Mouse (Mus musculus): ENCODE data around the gene Rbp3. TPM values are rescaled to one million over a fixed set of nuclear protein-coding genes. Genes with fewer than 3 reads are reported as not detected.

The Rbp3 gene
- total and polyA plus RNA-seq, 2 experiments from 2014 or later, result 0.16 to 0.31 TPM

GRCm38 (mm10) chr14:33958841-33959240 is 5.0 kb downstream of the Rbp3 start:
- no peaks in the 10 kb centered on the region for H3K9me3 ChIP-seq (ENCODE audit: low read length)
- no peak for TF ChIP-seq CTCF (IDR thresholded peaks at IDR 0.05)
- H3K4me2 ChIP-seq (ENCODE audit: low read depth, low read length, poor library complexity, severe bottlenecking), result no peak overlapping the region
- H3K4me1 ChIP-seq (ENCODE audit: insufficient read depth, low read length), result no peaks in the 10 kb centered on the region
- H3K27me3 ChIP-seq (ENCODE audit: insufficient read depth, low read length), result no peaks in the 10 kb centered on the region
- H3K36me3 ChIP-seq (ENCODE audit: insufficient read depth, low read length), result no peaks in the 10 kb centered on the region
- DNase-seq (ENCODE audit: low spot score) (no peak), ATAC-seq (ENCODE audit: low FRiP score) (no peak)
- H3K9ac ChIP-seq (replicated peaks; ENCODE audit: low read length, poor library complexity, severe bottlenecking), result no peak overlapping the region
- H3K4me3 ChIP-seq (ENCODE audit: low read depth, low read length), result no peak overlapping the region
- 54% methylated on average over 3 of the region's 3 CpGs for WGBS
- no peak overlapping the region for H3K27ac ChIP-seq (ENCODE audit: low read depth, low read length)

GRCm38 (mm10) chr14:33959341-33959740 is 5.5 kb downstream of the Rbp3 start:
- Histone ChIP-seq H3K27me3 (ENCODE audit: insufficient read depth, low read length) (no peaks in the 10 kb centered on the region), H3K9me3 (ENCODE audit: low read length) (no peaks in the 10 kb centered on the region), H3K36me3 (ENCODE audit: insufficient read depth, low read length) (no peaks in the 10 kb centered on the region), H3K4me2 (ENCODE audit: low read depth, low read length, poor library complexity, severe bottlenecking) (no peak overlapping the region), H3K27ac (ENCODE audit: low read depth, low read length) (no peak overlapping the region), H3K4me3 (ENCODE audit: low read depth, low read length) (no peak overlapping the region), H3K4me1 (ENCODE audit: insufficient read depth, low read length) (no peaks in the 10 kb centered on the region), H3K9ac (replicated peaks; ENCODE audit: low read length, poor library complexity, severe bottlenecking) (no peak overlapping the region)
- ATAC-seq (ENCODE audit: low FRiP score) (no peak), DNase-seq (ENCODE audit: low spot score) (peak; percentile 72)
- 21% methylated on average over 9 of the region's 9 CpGs for WGBS
- TF ChIP-seq CTCF (IDR thresholded peaks at IDR 0.05), result peak; percentile 78

DNA sequence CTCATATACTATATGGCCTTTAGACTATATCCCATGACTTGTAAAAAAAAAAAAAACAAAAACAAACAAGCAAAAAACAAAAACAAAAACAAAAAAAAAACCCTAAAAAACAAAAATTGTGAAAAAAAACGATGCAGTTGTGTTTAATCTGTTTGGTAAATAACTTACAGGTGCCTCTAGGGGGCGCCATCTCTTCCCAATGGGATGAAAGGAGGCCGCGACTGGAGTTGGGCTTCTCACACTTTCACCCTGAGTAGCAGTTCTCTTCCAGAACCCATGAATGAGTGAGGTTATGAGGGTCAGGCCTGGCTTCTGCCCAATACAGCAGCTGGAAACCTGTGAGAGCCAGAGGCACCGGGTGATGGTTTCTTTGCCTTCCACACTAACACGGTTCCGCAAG is 11.9 kb downstream of the Rbp3 start:
- Histone ChIP-seq H3K9me3 (ENCODE audit: low read length) (no peaks in the 10 kb centered on the region), H3K27me3 (ENCODE audit: insufficient read depth, low read length) (no peaks in the 10 kb centered on the region), H3K4me1 (ENCODE audit: insufficient read depth, low read length) (no peaks in the 10 kb centered on the region), H3K27ac (ENCODE audit: low read depth, low read length) (no peak overlapping the region), H3K4me3 (ENCODE audit: low read depth, low read length) (no peak overlapping the region), H3K36me3 (ENCODE audit: insufficient read depth, low read length) (no peaks in the 10 kb centered on the region), H3K4me2 (ENCODE audit: low read depth, low read length, poor library complexity, severe bottlenecking) (no peak overlapping the region), H3K9ac (replicated peaks; ENCODE audit: low read length, poor library complexity, severe bottlenecking) (no peak overlapping the region)
- TF ChIP-seq CTCF (IDR thresholded peaks at IDR 0.05), result no peak
- ATAC-seq (ENCODE audit: low FRiP score) (no peak), DNase-seq (ENCODE audit: low spot score) (no peak)
- WGBS, result 59% methylated on average over 7 of the region's 7 CpGs

DNA sequence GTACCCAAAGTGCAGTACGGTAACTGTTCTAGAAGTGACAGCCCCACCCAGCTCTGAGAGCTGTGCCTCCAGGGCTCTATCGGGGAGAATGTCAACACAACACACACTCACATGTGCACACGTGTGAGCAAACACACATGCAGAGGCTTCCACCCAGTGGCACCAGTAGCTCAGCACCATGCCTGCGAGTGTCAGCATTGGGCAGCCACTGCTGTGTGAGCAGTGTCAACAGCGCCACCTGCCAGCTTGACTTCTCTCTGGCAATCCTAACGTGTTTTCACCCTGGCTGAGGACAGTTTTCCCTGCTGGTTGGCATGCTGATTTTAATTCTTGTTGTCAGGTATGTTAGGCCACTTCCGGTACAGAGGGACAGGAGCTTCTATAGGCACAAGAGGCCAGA is 18.9 kb downstream of the Rbp3 start:
- Histone ChIP-seq H3K27me3 (ENCODE audit: insufficient read depth, low read length) (no peaks in the 10 kb centered on the region), H3K4me2 (ENCODE audit: low read depth, low read length, poor library complexity, severe bottlenecking) (no peak overlapping the region), H3K4me3 (ENCODE audit: low read depth, low read length) (no peak overlapping the region), H3K27ac (ENCODE audit: low read depth, low read length) (no peak overlapping the region), H3K9me3 (ENCODE audit: low read length) (no peaks in the 10 kb centered on the region), H3K4me1 (ENCODE audit: insufficient read depth, low read length) (no peaks in the 10 kb centered on the region), H3K9ac (replicated peaks; ENCODE audit: low read length, poor library complexity, severe bottlenecking) (no peak overlapping the region), H3K36me3 (ENCODE audit: insufficient read depth, low read length) (no peaks in the 10 kb centered on the region)
- WGBS, result 51% methylated on average over 7 of the region's 7 CpGs
- no peak for ATAC-seq (ENCODE audit: low FRiP score)
- peak; percentile 63 for DNase-seq (ENCODE audit: low spot score)
- TF ChIP-seq CTCF (IDR thresholded peaks at IDR 0.05), result peak; percentile 70

- Histone ChIP-seq H3K27ac (ENCODE audit: low read depth, low read length) (no peak overlapping the region), H3K4me3 (ENCODE audit: low read depth, low read length) (no peak overlapping the region), H3K9ac (replicated peaks; ENCODE audit: low read length, poor library complexity, severe bottlenecking) (no peak overlapping the region), H3K36me3 (ENCODE audit: insufficient read depth, low read length) (no peaks in the 10 kb centered on the region), H3K27me3 (ENCODE audit: insufficient read depth, low read length) (no peaks in the 10 kb centered on the region), H3K9me3 (ENCODE audit: low read length) (no peaks in the 10 kb centered on the region), H3K4me1 (ENCODE audit: insufficient read depth, low read length) (no peaks in the 10 kb centered on the region), H3K4me2 (ENCODE audit: low read depth, low read length, poor library complexity, severe bottlenecking) (no peak overlapping the region)
- WGBS, result 58% methylated on average over 5 of the region's 5 CpGs
- ATAC-seq (ENCODE audit: low FRiP score), result peak; percentile 52; the same call in 1 of the 2 replicates
- peak; percentile 40 for DNase-seq (ENCODE audit: low spot score)
- TF ChIP-seq CTCF (IDR thresholded peaks at IDR 0.05), result no peak
Observed at GRCm38 (mm10) chr14:33974752-33975151, 20.9 kb downstream of the Rbp3 start.

GRCm38 (mm10) chr14:33977748-33978147 is 23.9 kb downstream of the Rbp3 start:
- TF ChIP-seq CTCF (IDR thresholded peaks at IDR 0.05), result no peak
- Histone ChIP-seq H3K9me3 (ENCODE audit: low read length) (no peaks in the 10 kb centered on the region), H3K4me3 (ENCODE audit: low read depth, low read length) (peak overlapping the region; percentile 35), H3K27me3 (ENCODE audit: insufficient read depth, low read length) (no peaks in the 10 kb centered on the region), H3K36me3 (ENCODE audit: insufficient read depth, low read length) (no peaks in the 10 kb centered on the region), H3K27ac (ENCODE audit: low read depth, low read length) (no peak overlapping the region), H3K9ac (replicated peaks; ENCODE audit: low read length, poor library complexity, severe bottlenecking) (peak overlapping the region; percentile 44; the same call in 1 of the 2 replicates), H3K4me2 (ENCODE audit: low read depth, low read length, poor library complexity, severe bottlenecking) (peak overlapping the region; percentile 55), H3K4me1 (ENCODE audit: insufficient read depth, low read length) (no peaks in the 10 kb centered on the region)
- ATAC-seq (ENCODE audit: low FRiP score) (no peak), DNase-seq (ENCODE audit: low spot score) (peak; percentile 33)
- 26% methylated on average over 7 of the region's 7 CpGs for whole genome bisulfite sequencing
